13 mouse cellular contexts compared by ENCODE assay signal in the genomic region with DNA sequence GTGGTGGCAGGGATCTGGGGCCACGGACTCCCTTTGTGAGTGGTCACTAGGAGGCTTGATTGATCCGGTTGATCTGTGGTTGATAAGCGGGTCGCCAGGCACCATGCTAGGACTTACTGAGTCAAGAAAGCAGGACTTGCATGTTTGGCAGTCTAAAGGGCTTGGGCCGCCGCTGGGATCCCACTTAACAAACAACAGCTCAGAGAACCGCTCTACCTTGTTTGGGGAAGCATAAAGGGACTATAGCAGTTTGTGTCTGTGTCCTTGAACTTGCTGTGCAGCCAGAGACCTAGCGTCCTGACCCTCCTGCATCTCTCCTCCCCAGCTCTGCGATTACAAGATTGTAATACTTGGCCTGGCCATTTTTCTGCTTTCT. TPM values are rescaled to one million over a fixed set of nuclear protein-coding genes. Genes with fewer than 3 reads are reported as not detected.
DNase-seq lines count a peak whose midpoint lies in the region; ATAC-seq and TF ChIP-seq lines count a peak whose summit lies in the region.
"Had no signal": no experiment of that assay in that cellular context is flagged by ENCODE, and none has a peak within 500 bp of the region (broad histone marks: within the 10 kb centered on the region; RNA-seq: fewer than 3 reads in every experiment).

No protein-coding gene starts in this region.

- peaks cover 42% of the 10 kb centered on the region for H3K27me3 ChIP-seq in heart, embryonic 12.5 days (replicated peaks)
- no peaks in the 10 kb centered on the region; the same call in 1 of the 2 replicates for H3K27me3 ChIP-seq in lung, postnatal 0 days (replicated peaks; ENCODE audit: insufficient read depth, low read length)
- H3K27me3 ChIP-seq in liver, embryonic 14.5 days (ENCODE audit: control insufficient read depth, insufficient read depth, low read length) = peaks cover 20% of the 10 kb centered on the region
- 0 out of 2 replicates have a peak, but pooled peaks cover 3% of the 10 kb centered on the region for H3K27me3 ChIP-seq in stomach, postnatal 0 days (ENCODE audit: control insufficient read depth, insufficient read depth, low read length)

- H3K4me3 ChIP-seq in heart, embryonic 12.5 days = peak overlapping the region; percentile 33
- peak overlapping the region; percentile 16 for H3K4me3 ChIP-seq in lung, postnatal 0 days (ENCODE audit: low read depth, low read length)
- no peak overlapping the region for H3K4me3 ChIP-seq in liver, embryonic 14.5 days (ENCODE audit: insufficient read depth in 1 of 2, low read depth in 2 of 2, low read length in 2 of 2)
- 0 out of 2 replicates have a peak overlapping the region, but pooled peaks have one; percentile 20 for H3K4me3 ChIP-seq in stomach, postnatal 0 days (ENCODE audit: low read depth, low read length)

- no peak for DNase-seq in heart, postnatal 36 days
- DNase-seq in lung, postnatal 0 days (ENCODE audit: low spot score) = no peak
- no peak for DNase-seq in lung, postnatal 10 days
- DNase-seq in liver, embryonic 14.5 days (ENCODE audit: low read depth in 3 of 3, low spot score in 3 of 3) = no peak
- no peak for DNase-seq in stomach, postnatal 0 days (ENCODE audit: low spot score)
- no peak for DNase-seq in urinary bladder, postnatal 36 days (ENCODE audit: low spot score in 2 of 2)
- DNase-seq in embryo, embryonic 10.5 days (ENCODE audit: low spot score) = no peak
- DNase-seq: B cell, adult 2 months; gastrocnemius, postnatal 10 days had no signal

- ATAC-seq in heart, embryonic 12.5 days (ENCODE audit: insufficient number of reproducible peaks, low FRiP score) = no peak
- no peak for ATAC-seq in lung, postnatal 0 days
- ATAC-seq in liver, embryonic 14.5 days (ENCODE audit: insufficient read depth) = no peak
- no peak for ATAC-seq in stomach, postnatal 0 days (ENCODE audit: low FRiP score, low TSS enrichment)

- intact Hi-C loops in heart, postnatal 36 days (cut with DNase I) = no loop called here

- H3K27ac ChIP-seq in heart, embryonic 12.5 days (ENCODE audit: poor library complexity, severe bottlenecking) = no peak overlapping the region
- no peak overlapping the region for H3K27ac ChIP-seq in lung, postnatal 0 days (ENCODE audit: low read length)
- no peak overlapping the region for H3K27ac ChIP-seq in liver, embryonic 14.5 days
- no peak overlapping the region for H3K27ac ChIP-seq in stomach, postnatal 0 days (replicated peaks)
- H3K27ac ChIP-seq: embryonic facial prominence, embryonic 15.5 days had no signal

- H3K4me2 ChIP-seq in heart, embryonic 12.5 days = peak overlapping the region; percentile 65
- peak overlapping the region; percentile 56; the same call in 1 of the 2 replicates for H3K4me2 ChIP-seq in lung, postnatal 0 days (replicated peaks; ENCODE audit: low read depth, low read length)
- peak overlapping the region; percentile 38 for H3K4me2 ChIP-seq in liver, embryonic 14.5 days (ENCODE audit: low read depth)
- no peak overlapping the region for H3K4me2 ChIP-seq in stomach, postnatal 0 days (replicated peaks; ENCODE audit: low read depth)

- H3K9me3 ChIP-seq in heart, embryonic 12.5 days (replicated peaks) = no peaks in the 10 kb centered on the region
- H3K9me3 ChIP-seq in lung, postnatal 0 days (ENCODE audit: low read length) = no peaks in the 10 kb centered on the region
- H3K9me3 ChIP-seq in liver, embryonic 14.5 days (ENCODE audit: control insufficient read depth, low read length) = no peaks in the 10 kb centered on the region
- no peaks in the 10 kb centered on the region for H3K9me3 ChIP-seq in stomach, postnatal 0 days (ENCODE audit: control insufficient read depth, low read length)
- H3K9me3 ChIP-seq: embryonic facial prominence, embryonic 15.5 days had no signal

- peaks cover 11% of the 10 kb centered on the region for H3K4me1 ChIP-seq in heart, embryonic 12.5 days (replicated peaks)
- H3K4me1 ChIP-seq in lung, postnatal 0 days (ENCODE audit: insufficient read depth, low read depth, low read length) = no peaks in the 10 kb centered on the region
- H3K4me1 ChIP-seq in liver, embryonic 14.5 days (replicated peaks; ENCODE audit: control insufficient read depth in 2 of 2, insufficient read depth in 2 of 2, low read length in 1 of 2) = no peaks in the 10 kb centered on the region
- no peaks in the 10 kb centered on the region for H3K4me1 ChIP-seq in stomach, postnatal 0 days (replicated peaks; ENCODE audit: control insufficient read depth, insufficient read depth)

- 24% methylated on average over 9 of the region's 9 CpGs for WGBS in heart, embryonic 12.5 days
- 32% methylated on average over 9 of the region's 9 CpGs for WGBS in lung, postnatal 0 days
- WGBS in liver, embryonic 14.5 days (ENCODE audit: insufficient replicate concordance) = 19% methylated on average over 9 of the region's 9 CpGs
- whole genome bisulfite sequencing in stomach, postnatal 0 days = 33% methylated on average over 9 of the region's 9 CpGs

- H3K36me3 ChIP-seq in heart, embryonic 12.5 days = no peaks in the 10 kb centered on the region
- no peaks in the 10 kb centered on the region for H3K36me3 ChIP-seq in lung, postnatal 0 days (ENCODE audit: insufficient read depth, low read length)
- no peaks in the 10 kb centered on the region for H3K36me3 ChIP-seq in liver, embryonic 14.5 days (replicated peaks; ENCODE audit: control insufficient read depth, insufficient read depth, low read depth)
- H3K36me3 ChIP-seq in stomach, postnatal 0 days (ENCODE audit: control insufficient read depth, insufficient read depth, low read length) = no peaks in the 10 kb centered on the region
- H3K36me3 ChIP-seq: embryonic facial prominence, embryonic 15.5 days had no signal

- no peak for TF ChIP-seq CTCF in lung, postnatal 0 days (IDR thresholded peaks at IDR 0.05)
- no peak for TF ChIP-seq CTCF in liver, embryonic 14.5 days (IDR thresholded peaks at IDR 0.05; ENCODE audit: low read depth)
- no peak for TF ChIP-seq CTCF in stomach, postnatal 0 days (IDR thresholded peaks at IDR 0.05; ENCODE audit: low read depth)

- TF ChIP-seq EP300 in lung, postnatal 0 days (IDR thresholded peaks at IDR 0.05) = no peak
- no peak for TF ChIP-seq EP300 in liver, embryonic 14.5 days (IDR thresholded peaks at IDR 0.05; ENCODE audit: low read depth)
- TF ChIP-seq EP300 in stomach, postnatal 0 days (optimal IDR thresholded peaks at IDR 0.05) = no peak

- H3K9ac ChIP-seq in heart, embryonic 12.5 days = no peak overlapping the region
- H3K9ac ChIP-seq in lung, postnatal 0 days (replicated peaks; ENCODE audit: low read depth) = no peak overlapping the region
- H3K9ac ChIP-seq in liver, embryonic 14.5 days (replicated peaks) = no peak overlapping the region
- no peak overlapping the region for H3K9ac ChIP-seq in stomach, postnatal 0 days (ENCODE audit: low read length)
- H3K9ac ChIP-seq: embryonic facial prominence, embryonic 15.5 days had no signal

RNA-seq across cellular contexts. Expression of a gene that starts 0.4 kb away (rescaled TPM):
- polyA plus RNA-seq in heart, embryonic 12.5 days (2016; fragmentation: Nextera tagmentation; extraction: Ambion mirVana) = 0.13 TPM in 1 of 2 replicates, not detected in the other
- not detected for total RNA-seq in heart, postnatal 36 days (2021)
- 0.98 and 1.5 TPM in 2 replicates for polyA plus RNA-seq in lung, postnatal 0 days (2015; fragmentation: Nextera tagmentation; extraction: Ambion mirVana)
- not detected in 2 replicates for polyA plus RNA-seq in liver, embryonic 14.5 days (2012; rRNA removed)
- not detected in 2 replicates for polyA plus RNA-seq in liver, embryonic 14.5 days (2014; fragmentation: Nextera tagmentation; extraction: Ambion mirVana)
- polyA plus RNA-seq in stomach, postnatal 0 days (2015; fragmentation: Nextera tagmentation; extraction: Ambion mirVana) = 12.0 and 12.5 TPM in 2 replicates
- total RNA-seq: gastrocnemius, postnatal 10 days; layer of hippocampus, adult 18-20 months; liver, adult 2 months had no signal
- polyA plus RNA-seq: liver, adult 2 months had no signal

Comparison
In these comparisons a context has a peak if more than half of its experiments do, and no peak if none do; other contexts are left out.
1. H3K4me3 ChIP-seq: peak in heart, embryonic 12.5 days (single experiment), lung, postnatal 0 days (single experiment) and stomach, postnatal 0 days (single experiment); none in liver, embryonic 14.5 days (0 of 2).